Mouse (Mus musculus): ENCODE results near the gene Pfkfb3.

The Pfkfb3 gene

GRCm38 (mm10) chr2:11502901-11503431 is 50.9 kb downstream of the Pfkfb3 start:
- in situ Hi-C loops (cut with MseI, MboI) = loop anchor here in 1 of 2 experiments (10.0 kb wide), 1 partner anchor 168 kb away; no protein-coding TSS in a partner anchor

GRCm38 (mm10) chr2:11502255-11502765 is 51.6 kb downstream of the Pfkfb3 start:
- in situ Hi-C loops (cut with MseI, MboI) = loop anchor here in 1 of 2 experiments (10.0 kb wide), 1 partner anchor 168 kb away; no protein-coding TSS in a partner anchor

- in situ Hi-C loops (cut with MseI, MboI) = loop anchor here in 1 of 2 experiments (10.0 kb wide), 1 partner anchor 167 kb away; no protein-coding TSS in a partner anchor
Measured at GRCm38 (mm10) chr2:11501301-11502254, 52.3 kb downstream of the Pfkfb3 start.

- in situ Hi-C loops (cut with MseI, MboI) = loop anchor here in 1 of 2 experiments (10.0 kb wide), 1 partner anchor 166 kb away; no protein-coding TSS in a partner anchor
Measured at GRCm38 (mm10) chr2:11500666-11501065, 53.2 kb downstream of the Pfkfb3 start.

GRCm38 (mm10) chr2:11496601-11497031 is 57.3 kb downstream of the Pfkfb3 start:
- in situ Hi-C loops (cut with MseI, MboI) = loop anchor here in 1 of 2 experiments (10.0 kb wide), 1 partner anchor 162 kb away; no protein-coding TSS in a partner anchor

- in situ Hi-C loops (cut with MseI, MboI) = loop anchor here in 1 of 2 experiments (10.0 kb wide), 1 partner anchor 160 kb away; no protein-coding TSS in a partner anchor
Measured at GRCm38 (mm10) chr2:11494841-11495255, 59.0 kb downstream of the Pfkfb3 start.

GRCm38 (mm10) chr2:11492855-11493254 is 61.0 kb downstream of the Pfkfb3 start:
- in situ Hi-C loops (cut with MseI, MboI) = loop anchor here in 1 of 2 experiments (10.0 kb wide), 1 partner anchor 158 kb away; no protein-coding TSS in a partner anchor

- in situ Hi-C loops (cut with MseI, MboI) = loop anchor here in 1 of 2 experiments (10.0 kb wide), 1 partner anchor 157 kb away; no protein-coding TSS in a partner anchor
Measured at GRCm38 (mm10) chr2:11491471-11491870, 62.4 kb downstream of the Pfkfb3 start.

GRCm38 (mm10) chr2:11490554-11490953 is 63.3 kb downstream of the Pfkfb3 start:
- in situ Hi-C loops (cut with MseI, MboI) = loop anchor here in 1 of 2 experiments (10.0 kb wide), 1 partner anchor 156 kb away; no protein-coding TSS in a partner anchor

GRCm38 (mm10) chr2:11483226-11483625 is 70.7 kb downstream of the Pfkfb3 start:
- in situ Hi-C loops (cut with MseI, MboI) = no loop called here

- in situ Hi-C loops (cut with MseI, MboI) = no loop called here
Measured at GRCm38 (mm10) chr2:11482364-11482763, 71.5 kb downstream of the Pfkfb3 start.

- in situ Hi-C loops (cut with MseI, MboI) = no loop called here
Measured at GRCm38 (mm10) chr2:11478960-11479359, 74.9 kb downstream of the Pfkfb3 start.

GRCm38 (mm10) chr2:11475316-11475715 is 78.6 kb downstream of the Pfkfb3 start:
- in situ Hi-C loops (cut with MseI, MboI) = no loop called here

GRCm38 (mm10) chr2:11464661-11465099 is 89.2 kb downstream of the Pfkfb3 start:
- in situ Hi-C loops (cut with MseI, MboI) = no loop called here

GRCm38 (mm10) chr2:11460976-11461375 is 92.9 kb downstream of the Pfkfb3 start:
- in situ Hi-C loops (cut with MseI, MboI) = no loop called here

- in situ Hi-C loops (cut with MseI, MboI) = no loop called here
Measured at GRCm38 (mm10) chr2:11458494-11458893, 95.4 kb downstream of the Pfkfb3 start.

- in situ Hi-C loops (cut with MseI, MboI) = no loop called here
Measured at GRCm38 (mm10) chr2:11457904-11458303, 96.0 kb downstream of the Pfkfb3 start.

GRCm38 (mm10) chr2:11448711-11449110 is 105.2 kb downstream of the Pfkfb3 start:
- in situ Hi-C loops (cut with MseI, MboI) = no loop called here

GRCm38 (mm10) chr2:11447865-11448264 is 106.0 kb downstream of the Pfkfb3 start:
- in situ Hi-C loops (cut with MseI, MboI) = no loop called here

- in situ Hi-C loops (cut with MseI, MboI) = no loop called here
Measured at GRCm38 (mm10) chr2:11445722-11446121, 108.2 kb downstream of the Pfkfb3 start.

GRCm38 (mm10) chr2:11441864-11442263 is 112.0 kb downstream of the Pfkfb3 start:
- in situ Hi-C loops (cut with MseI, MboI) = no loop called here
